Mouse (Mus musculus) heart, embryonic 15.5 days (tissue): ENCODE measurements around the gene Nfia. TPM values are rescaled to one million over a fixed set of nuclear protein-coding genes. Genes with fewer than 3 reads are reported as not detected.

Experiments used
- ATAC-seq: fragments of 200-750 bp; cut with Nextera tagmentation; replicated peaks from 2 replicates; pipeline ENCODE4 v1.8.0; 2017; ENCODE audit warnings: low read depth, moderate TSS enrichment; ENCODE audit not compliant: insufficient number of reproducible peaks, insufficient read depth, low FRiP score
- H3K27ac ChIP-seq: fragments of 300-500 bp; sonication (generic); 2 replicates; pipeline ENCODE4 v1.5.1; 2015; ENCODE audit warnings: mild to moderate bottlenecking, inconsistent platforms
- H3K27me3 ChIP-seq: fragments of 300-500 bp; sonication (generic); 2 replicates; pipeline ENCODE4 v1.6.1; 2015; ENCODE audit warnings: inconsistent platforms
- H3K36me3 ChIP-seq: fragments of 300-500 bp; sonication (generic); 2 replicates; pipeline ENCODE4 v1.6.1; 2015; ENCODE audit warnings: mild to moderate bottlenecking, inconsistent platforms
- H3K4me1 ChIP-seq: fragments of 300-500 bp; sonication (generic); replicated peaks from 2 replicates; pipeline ENCODE4 v1.6.1; 2015; ENCODE audit warnings: inconsistent platforms
- H3K4me2 ChIP-seq: fragments of 300-500 bp; sonication (generic); 2 replicates; pipeline ENCODE4 v1.6.1; 2015; ENCODE audit warnings: inconsistent platforms, mild to moderate bottlenecking, moderate library complexity
- H3K4me3 ChIP-seq: fragments of 300-500 bp; sonication (generic); 2 replicates; pipeline ENCODE4 v1.5.1; 2015; ENCODE audit warnings: mild to moderate bottlenecking, inconsistent platforms
- H3K9ac ChIP-seq: fragments of 300-500 bp; sonication (generic); 2 replicates; pipeline ENCODE4 v1.6.1; 2015; ENCODE audit warnings: mild to moderate bottlenecking, inconsistent platforms
- H3K9me3 ChIP-seq: fragments of 300-500 bp; sonication (generic); replicated peaks from 2 replicates; pipeline ENCODE4 v1.6.1; 2016; ENCODE audit warnings: inconsistent platforms
- WGBS: fragments of 180-500 bp; shearing (Covaris S2); methylation state at CpG from one replicate; pipeline ENCODE4 v1.1.7; 2015; ENCODE audit warnings: mixed read lengths; 5-methylcytosine and 5-hydroxymethylcytosine counted together
- polyA plus RNA-seq: library from polyadenylated mRNA; unstranded; fragments of >200 nt; fragmentation: Nextera tagmentation; extraction: Ambion mirVana; gene quantifications from 2 replicates; pipeline ENCODE4 v1.2.1, GENCODE M21; 2015

The Nfia gene
- polyA plus RNA-seq, 1 experiment from 2014 or later: 47.9 TPM

DNA sequence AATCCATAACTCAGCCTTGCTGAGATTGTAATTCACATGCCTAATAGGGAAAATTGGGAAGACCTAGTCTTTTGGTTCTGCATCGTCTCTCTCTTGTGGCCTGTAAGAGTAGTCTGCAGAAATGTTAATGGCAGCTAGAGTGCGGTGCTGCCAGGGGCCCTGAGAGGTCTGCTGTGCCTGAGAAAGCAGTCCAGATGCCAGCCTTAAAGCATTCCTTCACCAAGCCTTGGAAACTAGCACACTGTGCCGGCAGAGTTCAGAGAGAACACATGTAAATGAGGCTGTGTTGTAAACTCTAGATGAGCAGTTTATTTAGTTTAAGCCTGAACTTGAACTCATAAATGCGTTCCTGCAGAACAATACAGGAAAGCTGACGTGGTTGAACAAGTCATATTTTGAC lies 326.9 kb downstream of the Nfia start:
- no peak for ATAC-seq
- Histone ChIP-seq H3K4me3 (no peak overlapping the region), H3K4me2 (no peak overlapping the region), H3K9ac (no peak overlapping the region), H3K27ac (no peak overlapping the region), H3K9me3 (no peaks in the 10 kb centered on the region), H3K36me3 (no peaks in the 10 kb centered on the region), H3K27me3 (no peaks in the 10 kb centered on the region), H3K4me1 (peaks cover 33% of the 10 kb centered on the region)
- 68% methylated on average over 5 of the region's 5 CpGs for WGBS

DNA sequence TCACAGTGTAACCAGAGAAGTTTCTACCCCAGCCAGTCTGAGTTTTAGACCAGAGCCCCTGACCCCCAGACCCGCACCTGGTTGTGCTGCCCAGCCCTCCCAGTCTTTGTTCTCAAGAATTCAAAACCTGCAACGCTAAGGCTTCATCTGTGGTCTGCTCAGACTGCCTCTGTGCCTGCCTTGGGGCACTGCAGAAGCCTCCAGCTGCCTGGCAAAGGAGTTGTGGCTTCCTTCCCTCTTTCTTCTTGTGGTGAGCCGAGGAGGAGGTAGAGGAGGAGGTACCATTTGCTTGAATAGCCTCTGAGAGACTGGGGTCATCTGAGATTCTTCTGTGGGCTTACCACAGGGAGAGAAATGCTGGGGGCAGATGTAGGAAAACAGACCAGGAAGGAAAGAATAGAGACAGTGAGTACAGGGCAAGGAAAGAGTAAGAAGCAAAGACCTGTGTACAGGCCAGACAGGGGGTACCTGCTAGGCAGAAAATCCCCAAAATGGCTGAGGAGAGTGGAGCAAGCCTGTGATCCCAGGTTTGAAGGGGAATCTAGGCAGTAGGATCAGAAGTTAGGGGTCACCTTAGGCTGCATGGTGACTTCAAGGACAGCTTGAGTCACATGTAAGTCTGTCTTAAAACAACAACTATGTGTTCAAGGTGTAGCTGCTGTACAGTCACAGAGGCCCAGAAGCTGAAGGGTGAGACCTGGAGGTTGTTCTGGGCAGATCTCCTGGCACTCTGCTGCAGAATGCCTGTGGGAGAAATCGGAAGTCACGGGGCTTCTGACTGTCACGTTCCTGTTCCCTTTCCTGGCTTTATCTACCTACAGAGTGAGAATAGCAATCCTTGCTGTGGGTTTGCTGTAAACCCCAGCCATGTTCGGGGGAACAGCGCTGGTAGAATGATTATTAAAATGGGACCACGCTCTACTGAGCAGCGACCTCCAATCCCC lies 328.9 kb downstream of the Nfia start:
- no peak overlapping the region for H3K4me3 ChIP-seq
- H3K27ac ChIP-seq: peak overlapping the region; percentile 39
- H3K9me3 ChIP-seq: no peaks in the 10 kb centered on the region
- H3K4me1 ChIP-seq: peaks cover 42% of the 10 kb centered on the region
- 0 out of 2 replicates have a peak overlapping the region, but pooled peaks have one; percentile 17 for H3K9ac ChIP-seq
- H3K4me2 ChIP-seq: 0 out of 2 replicates have a peak overlapping the region, but pooled peaks have one; percentile 6
- no peak for ATAC-seq
- H3K36me3 ChIP-seq: no peaks in the 10 kb centered on the region
- 47% methylated on average over 10 of the region's 10 CpGs for WGBS
- H3K27me3 ChIP-seq: no peaks in the 10 kb centered on the region

DNA sequence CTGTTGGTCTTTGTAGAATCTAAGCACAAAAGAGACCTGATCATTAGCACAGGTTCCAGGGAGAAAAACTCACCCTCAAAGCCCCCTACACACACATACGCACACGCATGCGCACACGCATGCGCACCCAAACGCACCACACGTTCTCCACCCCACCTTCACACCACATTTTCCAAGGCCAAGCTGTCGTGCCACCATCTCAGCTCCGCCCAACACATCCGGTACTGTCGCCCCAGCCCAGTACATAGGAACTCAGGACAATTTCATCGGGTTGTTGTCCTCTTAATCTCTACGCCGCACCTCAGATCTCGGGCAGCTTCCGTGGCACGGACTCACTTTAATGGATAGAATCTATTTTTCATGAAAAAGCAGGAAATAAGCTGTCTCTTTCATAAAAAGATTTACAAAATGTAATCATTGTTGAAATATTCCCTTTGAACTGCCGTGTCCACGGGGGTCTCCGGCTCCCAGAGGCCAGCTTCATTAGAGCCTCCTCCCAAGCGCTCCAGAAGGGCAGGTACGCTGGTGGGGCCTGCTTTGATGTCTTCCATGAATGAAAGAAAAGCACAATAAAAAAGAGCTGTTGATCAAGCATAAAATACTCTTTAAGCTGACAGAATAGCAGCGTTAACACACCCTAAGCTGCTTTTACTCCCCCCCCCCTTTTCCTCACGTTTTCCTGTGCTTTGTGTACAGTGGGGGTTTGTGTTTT lies 330.2 kb downstream of the Nfia start:
- 76% methylated on average over 24 of the region's 24 CpGs for WGBS
- Histone ChIP-seq H3K9ac (no peak overlapping the region), H3K36me3 (no peaks in the 10 kb centered on the region), H3K27ac (peak overlapping the region; percentile 31; the same call in 1 of the 2 replicates), H3K4me2 (no peak overlapping the region), H3K4me1 (peaks cover 56% of the 10 kb centered on the region), H3K9me3 (no peaks in the 10 kb centered on the region), H3K27me3 (no peaks in the 10 kb centered on the region), H3K4me3 (no peak overlapping the region)
- no peak for ATAC-seq

DNA sequence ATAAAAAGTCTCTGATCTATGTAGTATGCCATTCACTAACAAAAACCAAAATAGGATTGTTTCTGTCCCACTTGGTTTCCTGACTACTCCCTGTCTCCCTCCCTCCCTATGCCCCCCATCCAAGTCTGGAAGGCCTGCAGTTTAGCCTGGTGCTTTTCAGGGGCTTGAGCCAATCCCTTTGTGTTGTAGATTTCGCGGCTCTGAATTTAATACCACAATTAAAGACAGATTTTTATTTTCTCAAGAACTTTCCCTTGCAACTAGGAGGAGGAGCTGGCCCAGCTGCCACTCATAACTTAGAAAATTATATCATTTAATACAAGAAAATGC lies 330.8 kb downstream of the Nfia start:
- Histone ChIP-seq H3K9me3 (no peaks in the 10 kb centered on the region), H3K4me2 (no peak overlapping the region), H3K4me1 (peaks cover 60% of the 10 kb centered on the region), H3K4me3 (no peak overlapping the region), H3K36me3 (no peaks in the 10 kb centered on the region), H3K27me3 (no peaks in the 10 kb centered on the region), H3K27ac (0 out of 2 replicates have a peak overlapping the region, but pooled peaks have one; percentile 31), H3K9ac (no peak overlapping the region)
- WGBS: 77% methylated on average over 2 of the region's 2 CpGs
- no peak for ATAC-seq

DNA sequence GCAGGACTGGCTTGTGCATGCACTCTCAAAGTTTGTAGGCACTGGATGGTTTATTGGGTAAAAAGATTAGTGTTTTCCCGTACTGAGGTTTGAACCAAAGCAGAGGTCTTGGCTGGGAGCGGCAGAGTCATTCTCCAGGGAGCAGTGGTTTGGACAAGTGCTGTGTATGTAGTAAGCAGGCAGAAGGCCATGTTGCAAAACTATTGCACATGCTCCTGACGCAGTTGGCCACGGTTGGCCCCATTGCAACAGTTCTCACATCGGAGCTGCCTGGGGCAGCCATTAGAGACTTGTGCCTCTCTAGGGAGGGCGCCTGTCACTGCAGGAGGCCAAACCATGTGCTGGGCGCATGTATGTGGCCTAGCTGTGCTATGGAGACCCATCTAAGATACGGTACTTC lies 331.6 kb downstream of the Nfia start:
- Histone ChIP-seq H3K27ac (no peak overlapping the region), H3K4me3 (no peak overlapping the region), H3K27me3 (no peaks in the 10 kb centered on the region), H3K36me3 (no peaks in the 10 kb centered on the region), H3K4me2 (no peak overlapping the region), H3K4me1 (peaks cover 61% of the 10 kb centered on the region), H3K9me3 (no peaks in the 10 kb centered on the region), H3K9ac (no peak overlapping the region)
- ATAC-seq: no peak
- WGBS: 85% methylated on average over 8 of the region's 8 CpGs

DNA sequence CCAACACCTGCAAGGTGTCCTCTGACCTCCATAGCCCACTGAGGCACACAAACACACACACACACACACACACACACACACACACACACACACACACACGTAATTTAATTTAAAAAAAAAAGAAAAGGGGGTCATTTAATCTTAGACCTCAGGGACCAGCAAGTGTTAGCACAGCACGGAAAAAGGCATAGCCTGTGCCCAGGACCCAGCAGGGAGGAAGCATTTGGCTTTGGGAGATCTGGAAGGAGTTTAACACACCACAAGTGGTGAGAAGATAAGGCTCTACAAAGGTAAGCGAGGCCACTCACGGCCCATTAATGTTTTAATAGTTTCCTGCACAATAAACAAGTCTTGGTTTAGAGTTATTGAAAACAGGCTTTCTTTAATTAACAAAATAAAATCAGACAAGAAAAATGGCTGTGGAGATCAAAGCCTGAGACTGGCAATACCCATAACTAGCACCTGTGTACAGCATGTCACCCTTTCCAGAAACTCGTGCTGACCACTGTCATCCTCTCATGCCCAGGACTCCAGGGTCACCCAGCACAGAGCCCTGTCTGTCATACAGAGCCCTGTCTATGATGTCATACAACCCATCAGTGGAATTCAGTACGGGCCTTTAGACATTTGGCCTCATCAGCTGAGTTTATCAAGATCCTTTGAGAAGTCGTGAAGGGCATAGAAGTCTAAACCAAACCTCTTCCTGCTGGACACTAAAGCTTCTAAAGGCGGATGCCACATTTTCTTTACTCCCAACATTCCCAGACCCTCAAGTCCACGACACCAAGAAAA lies 332.6 kb downstream of the Nfia start:
- ATAC-seq: no peak
- peaks cover 64% of the 10 kb centered on the region for H3K4me1 ChIP-seq
- no peak overlapping the region for H3K9ac ChIP-seq
- 54% methylated on average over 9 of the region's 9 CpGs for WGBS
- H3K27ac ChIP-seq: peak overlapping the region; percentile 81
- H3K36me3 ChIP-seq: no peaks in the 10 kb centered on the region
- no peaks in the 10 kb centered on the region for H3K27me3 ChIP-seq
- no peak overlapping the region for H3K4me2 ChIP-seq
- H3K9me3 ChIP-seq: no peaks in the 10 kb centered on the region
- no peak overlapping the region for H3K4me3 ChIP-seq

DNA sequence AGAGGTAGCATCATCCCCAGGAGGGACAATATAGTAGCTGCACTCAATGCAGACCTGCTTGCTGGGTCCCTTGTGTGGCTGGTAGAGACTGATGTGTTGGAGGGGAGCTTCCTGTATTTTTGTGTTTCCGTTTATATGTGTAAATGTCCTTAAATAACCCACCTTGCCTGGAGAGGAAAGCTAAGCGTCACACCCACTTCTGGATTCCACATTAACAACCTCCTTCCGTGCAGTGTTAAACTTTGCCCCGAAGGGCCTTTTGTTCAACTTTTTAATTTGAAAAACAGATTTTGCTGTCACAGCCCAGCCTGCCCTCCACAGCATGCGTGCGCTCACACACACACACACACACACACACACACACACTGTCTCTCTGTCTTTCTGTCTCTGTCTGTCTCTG lies 333.4 kb downstream of the Nfia start:
- Histone ChIP-seq H3K9me3 (no peaks in the 10 kb centered on the region), H3K27me3 (no peaks in the 10 kb centered on the region), H3K36me3 (no peaks in the 10 kb centered on the region), H3K9ac (no peak overlapping the region), H3K27ac (peak overlapping the region; percentile 81), H3K4me3 (no peak overlapping the region), H3K4me2 (no peak overlapping the region), H3K4me1 (peaks cover 60% of the 10 kb centered on the region)
- no peak for ATAC-seq
- WGBS: 60% methylated on average over 6 of the region's 6 CpGs

DNA sequence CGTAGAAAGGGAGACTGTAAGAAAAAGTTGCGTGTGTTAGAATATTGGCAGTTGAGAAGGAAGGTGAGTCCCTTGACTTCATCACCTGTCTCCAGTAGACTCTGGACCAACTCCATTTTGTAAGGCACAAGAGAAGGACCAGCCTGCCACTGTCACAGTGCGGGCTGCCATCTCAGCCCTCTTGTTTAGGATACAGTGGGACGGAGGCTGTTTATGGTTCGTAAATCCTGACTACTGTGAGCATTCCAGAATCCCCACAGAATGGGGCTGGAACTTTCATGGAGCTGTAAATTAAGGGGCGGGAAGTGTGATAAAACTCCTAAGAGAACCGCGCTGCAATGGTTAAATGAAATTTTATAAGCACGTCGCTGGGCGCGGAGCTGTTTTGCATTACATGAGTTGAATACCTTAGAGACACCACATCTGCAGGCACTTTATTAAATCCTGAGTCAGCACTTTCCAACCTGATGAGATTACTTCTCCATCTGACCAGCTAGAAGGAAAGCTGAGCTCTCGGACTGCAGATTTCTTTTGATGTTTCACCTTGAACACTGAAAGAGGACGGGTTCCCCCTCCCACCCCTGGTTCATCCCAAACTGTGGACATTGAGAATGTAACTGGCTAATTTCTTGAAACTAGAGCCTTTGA lies 334.0 kb downstream of the Nfia start:
- Histone ChIP-seq H3K27ac (peak overlapping the region; percentile 81), H3K9ac (no peak overlapping the region), H3K27me3 (no peaks in the 10 kb centered on the region), H3K4me1 (peaks cover 54% of the 10 kb centered on the region), H3K36me3 (no peaks in the 10 kb centered on the region; the same call in 1 of the 2 replicates), H3K9me3 (no peaks in the 10 kb centered on the region), H3K4me2 (0 out of 2 replicates have a peak overlapping the region, but pooled peaks have one; percentile 14), H3K4me3 (no peak overlapping the region)
- WGBS: 45% methylated on average over 14 of the region's 14 CpGs
- ATAC-seq: no peak

DNA sequence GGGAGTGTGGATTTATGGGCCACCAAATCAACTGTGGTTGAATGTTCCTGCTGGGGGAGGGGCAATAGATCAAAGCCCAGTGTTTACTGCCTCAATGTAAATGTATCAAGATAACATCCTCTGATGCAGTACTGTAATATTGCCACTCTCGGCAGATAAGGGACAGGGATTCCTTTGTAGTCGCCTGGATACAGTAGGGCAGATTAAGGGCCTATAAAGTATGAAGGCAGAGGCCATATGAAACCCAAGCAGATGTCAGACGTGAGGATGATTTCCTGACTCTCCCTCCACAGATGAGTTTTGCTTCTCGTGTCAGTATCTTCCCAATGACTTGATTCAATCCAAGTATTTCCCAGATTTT lies 334.5 kb downstream of the Nfia start:
- no peaks in the 10 kb centered on the region; the same call in 1 of the 2 replicates for H3K36me3 ChIP-seq
- no peak overlapping the region for H3K4me3 ChIP-seq
- no peaks in the 10 kb centered on the region for H3K27me3 ChIP-seq
- ATAC-seq: no peak
- peaks cover 49% of the 10 kb centered on the region for H3K4me1 ChIP-seq
- no peak overlapping the region for H3K9ac ChIP-seq
- no peaks in the 10 kb centered on the region for H3K9me3 ChIP-seq
- WGBS: 26% methylated on average over 4 of the region's 4 CpGs
- peak overlapping the region; percentile 81 for H3K27ac ChIP-seq
- no peak overlapping the region for H3K4me2 ChIP-seq

DNA sequence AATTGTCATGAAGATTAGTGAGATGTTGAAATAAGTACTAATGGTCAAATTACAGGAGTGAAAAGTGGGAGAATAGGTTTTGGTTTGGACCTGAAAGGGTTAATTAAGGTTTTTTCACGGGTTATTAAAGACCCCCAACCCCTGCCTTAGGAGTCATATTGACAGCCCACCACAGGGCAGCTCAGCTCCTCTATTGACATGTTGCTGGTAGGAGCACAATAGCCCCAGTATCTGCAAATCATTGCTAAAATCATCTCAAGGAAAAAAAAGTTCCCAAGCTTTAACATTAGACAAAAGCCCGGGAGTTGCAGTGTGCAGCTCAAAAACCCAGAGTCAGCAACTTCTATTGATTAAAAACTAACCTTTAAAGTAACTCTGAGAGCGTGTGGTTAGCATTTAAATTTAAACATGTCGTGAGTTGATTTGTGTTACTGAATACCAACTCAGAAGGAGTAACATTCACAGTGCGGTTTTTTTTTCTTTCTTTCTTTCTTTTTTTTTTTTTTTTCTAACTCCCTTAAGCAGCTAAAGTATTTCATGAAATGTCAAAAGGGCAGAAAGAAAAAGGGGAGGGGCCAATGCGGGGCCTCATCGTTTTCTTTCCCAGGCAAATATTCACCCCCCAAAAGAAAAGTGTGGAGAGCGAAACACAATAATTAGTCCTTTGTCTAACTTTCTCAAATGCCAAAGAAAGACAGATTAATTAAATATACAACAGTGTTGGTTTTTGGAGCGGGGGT lies 335.6 kb downstream of the Nfia start:
- 37% methylated on average over 9 of the region's 9 CpGs for WGBS
- peaks cover 45% of the 10 kb centered on the region for H3K4me1 ChIP-seq
- ATAC-seq: no peak
- no peak overlapping the region for H3K9ac ChIP-seq
- no peak overlapping the region for H3K4me3 ChIP-seq
- H3K9me3 ChIP-seq: no peaks in the 10 kb centered on the region
- no peaks in the 10 kb centered on the region; the same call in 1 of the 2 replicates for H3K36me3 ChIP-seq
- no peaks in the 10 kb centered on the region for H3K27me3 ChIP-seq
- H3K4me2 ChIP-seq: no peak overlapping the region
- peak overlapping the region; percentile 81 for H3K27ac ChIP-seq
